Mouse (Mus musculus) C2C12 (cell line): ENCODE results near the gene Rnf166.

Experiments used
- CEBPB ChIP-seq: IDR thresholded peaks from one replicate; pipeline ENCODE4 v1.6.1; 2011; ENCODE audit warnings: low read depth, mild to moderate bottlenecking, control low read depth, moderate library complexity
- CTCF ChIP-seq: IDR thresholded peaks from one replicate; pipeline ENCODE4 v1.5.1; 2011; ENCODE audit not compliant: control insufficient read depth, insufficient read depth, insufficient read length
- FOSL1 ChIP-seq: IDR thresholded peaks from one replicate; pipeline ENCODE4 v1.8.0; 2011; ENCODE audit warnings: mild to moderate bottlenecking, low read length; ENCODE audit not compliant: poor library complexity, insufficient read depth, severe bottlenecking
- MYOD1 ChIP-seq: IDR thresholded peaks from one replicate; pipeline ENCODE4 v1.6.1; 2011; ENCODE audit warnings: low read depth; ENCODE audit not compliant: control insufficient read depth, insufficient read length
- MYOG ChIP-seq: IDR thresholded peaks from one replicate; pipeline ENCODE4 v1.6.1; 2011; ENCODE audit not compliant: control insufficient read depth, insufficient read length; ENCODE audit errors: extremely low read depth
- USF1 ChIP-seq: IDR thresholded peaks from one replicate; pipeline ENCODE4 v1.6.1; 2011; ENCODE audit warnings: low read depth, mild to moderate bottlenecking, control low read depth, moderate library complexity

DNA sequence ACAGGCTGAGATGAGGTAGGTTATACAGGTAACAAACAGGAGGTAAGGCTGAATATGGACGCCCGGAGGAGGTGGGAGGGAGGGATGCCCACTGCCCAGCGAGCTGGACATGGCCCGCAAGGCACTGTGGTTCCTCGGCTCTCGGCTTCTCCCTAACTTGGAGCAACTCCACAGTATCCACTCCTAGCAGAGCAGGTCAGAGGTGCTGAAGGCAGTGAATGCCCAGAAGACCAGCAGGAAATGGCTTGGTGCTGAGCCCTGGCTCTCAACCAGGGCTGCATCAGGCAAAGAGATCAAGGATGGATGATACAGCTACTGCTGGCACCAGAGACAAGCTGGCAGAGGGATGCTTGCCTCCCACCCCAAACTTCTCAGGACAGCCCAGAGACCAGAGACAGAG lies 48.6 kb upstream of the Rnf166 start:
- TF ChIP-seq CTCF (no peak), CEBPB (no peak), USF1 (no peak), MYOG (no peak), FOSL1 (no peak), MYOD1 (no peak)
